Mouse (Mus musculus) liver, embryonic 12.5 days (tissue): ENCODE results near the gene Zfp536. TPM values are rescaled to one million over a fixed set of nuclear protein-coding genes. Genes with fewer than 3 reads are reported as not detected.
"Not testable (repeated sequence)": the region's sequence is repeated elsewhere in the genome, so short reads cannot be mapped to it uniquely, and the experiment has no call there.

Source experiments
- ATAC-seq: fragments of 200-750 bp; cut with Nextera tagmentation; 2 replicates; pipeline ENCODE4 v1.8.0; 2017; ENCODE audit warnings: moderate number of reproducible peaks, mild to moderate bottlenecking, moderate library complexity
- H3K27ac ChIP-seq: fragments of 300-500 bp; sonication (generic); 2 replicates; pipeline ENCODE4 v1.5.1; 2016; ENCODE audit warnings: mild to moderate bottlenecking
- H3K27me3 ChIP-seq: fragments of 300-500 bp; sonication (generic); replicated peaks from 2 replicates; pipeline ENCODE4 v1.6.1; 2016; ENCODE audit warnings: mild to moderate bottlenecking, moderate library complexity
- H3K36me3 ChIP-seq: fragments of 300-500 bp; sonication (generic); 2 replicates; pipeline ENCODE4 v1.6.1; 2016; ENCODE audit warnings: mild to moderate bottlenecking, moderate library complexity
- H3K4me1 ChIP-seq: fragments of 300-500 bp; sonication (generic); 2 replicates; pipeline ENCODE4 v1.6.1; 2016
- H3K4me2 ChIP-seq: fragments of 300-500 bp; sonication (generic); 2 replicates; pipeline ENCODE4 v1.6.1; 2016; ENCODE audit warnings: mild to moderate bottlenecking, moderate library complexity
- H3K4me3 ChIP-seq: fragments of 300-500 bp; sonication (generic); 2 replicates; pipeline ENCODE4 v1.5.1; 2016; ENCODE audit warnings: mild to moderate bottlenecking, moderate library complexity
- H3K9ac ChIP-seq: fragments of 300-500 bp; sonication (generic); 2 replicates; pipeline ENCODE4 v1.6.1; 2016; ENCODE audit warnings: mild to moderate bottlenecking, moderate library complexity
- H3K9me3 ChIP-seq: fragments of 300-500 bp; sonication (generic); replicated peaks from 2 replicates; pipeline ENCODE4 v1.6.1; 2016; ENCODE audit warnings: mild to moderate bottlenecking, moderate library complexity
- WGBS: fragments of 180-500 bp; shearing (Covaris S2); methylation state at CpG from one replicate; pipeline ENCODE4 v1.1.7; 2016; ENCODE audit not compliant: insufficient replicate concordance; 5-methylcytosine and 5-hydroxymethylcytosine counted together
- polyA plus RNA-seq: library from polyadenylated mRNA; unstranded; fragments of >200 nt; fragmentation: Nextera tagmentation; extraction: Ambion mirVana; gene quantifications from 2 replicates; pipeline ENCODE4 v1.2.1, GENCODE M21; 2016

Gene Zfp536
- polyA plus RNA-seq, 1 experiment from 2014 or later = 0.19 TPM

- Histone ChIP-seq H3K9ac (no peak overlapping the region), H3K27me3 (peaks cover 10% of the 10 kb centered on the region), H3K27ac (no peak overlapping the region), H3K4me1 (no peaks in the 10 kb centered on the region), H3K36me3 (no peaks in the 10 kb centered on the region), H3K4me3 (no peak overlapping the region), H3K4me2 (no peak overlapping the region), H3K9me3 (no peaks in the 10 kb centered on the region)
- WGBS = 53% methylated on average over 2 of the region's 2 CpGs
- no peak for ATAC-seq
Observed at GRCm38 (mm10) chr7:37617880-37618279, 155.6 kb downstream of the Zfp536 start.

DNA sequence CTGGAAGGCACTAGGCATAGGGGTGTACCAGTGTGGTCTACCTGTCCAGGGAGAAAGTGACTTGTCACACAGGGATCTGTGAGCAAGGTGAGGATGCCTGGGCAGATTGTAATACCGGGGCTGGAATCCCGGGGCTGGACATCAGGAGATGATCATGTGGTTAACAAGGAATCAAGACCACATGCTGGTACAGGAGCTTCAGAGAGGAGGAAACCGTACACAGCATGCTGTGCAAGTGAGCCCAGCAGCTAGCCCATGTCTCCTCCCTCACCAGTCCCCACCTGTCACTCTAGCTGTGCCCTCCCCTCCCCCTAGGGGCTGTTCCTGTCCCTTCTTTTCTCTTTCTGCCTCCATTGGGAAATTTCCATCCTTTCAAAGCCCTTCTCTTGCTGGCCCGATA is 157.5 kb downstream of the Zfp536 start:
- Histone ChIP-seq H3K4me3 (no peak overlapping the region), H3K27ac (no peak overlapping the region), H3K36me3 (no peaks in the 10 kb centered on the region), H3K9me3 (no peaks in the 10 kb centered on the region), H3K9ac (no peak overlapping the region), H3K4me1 (no peaks in the 10 kb centered on the region), H3K4me2 (no peak overlapping the region), H3K27me3 (no peaks in the 10 kb centered on the region)
- WGBS = 62% methylated on average over 4 of the region's 4 CpGs
- ATAC-seq = no peak

DNA sequence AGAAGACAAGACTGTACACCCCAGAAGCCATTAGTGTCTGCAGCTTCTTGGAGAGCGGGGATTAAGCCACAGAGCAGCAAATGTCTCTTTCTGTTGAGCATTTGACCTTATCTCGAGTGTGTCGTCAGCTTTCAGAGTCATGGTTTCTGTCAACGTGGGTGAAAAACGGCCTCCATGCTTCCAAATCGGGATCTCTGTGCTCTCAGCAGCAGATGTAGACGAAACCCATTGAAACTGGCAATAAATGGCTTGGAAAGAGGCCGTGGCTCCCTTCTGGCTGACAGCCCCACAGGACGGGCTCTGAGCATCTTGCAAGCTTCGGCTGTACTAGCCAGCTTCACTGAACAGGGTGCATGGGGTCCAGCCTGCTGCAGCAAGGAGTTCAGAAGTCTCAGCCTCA is 159.1 kb downstream of the Zfp536 start:
- Histone ChIP-seq H3K27me3 (no peaks in the 10 kb centered on the region), H3K9me3 (no peaks in the 10 kb centered on the region), H3K4me3 (no peak overlapping the region), H3K9ac (no peak overlapping the region), H3K27ac (no peak overlapping the region), H3K4me2 (no peak overlapping the region), H3K4me1 (no peaks in the 10 kb centered on the region), H3K36me3 (no peaks in the 10 kb centered on the region)
- WGBS = 51% methylated on average over 10 of the region's 10 CpGs
- no peak for ATAC-seq

DNA sequence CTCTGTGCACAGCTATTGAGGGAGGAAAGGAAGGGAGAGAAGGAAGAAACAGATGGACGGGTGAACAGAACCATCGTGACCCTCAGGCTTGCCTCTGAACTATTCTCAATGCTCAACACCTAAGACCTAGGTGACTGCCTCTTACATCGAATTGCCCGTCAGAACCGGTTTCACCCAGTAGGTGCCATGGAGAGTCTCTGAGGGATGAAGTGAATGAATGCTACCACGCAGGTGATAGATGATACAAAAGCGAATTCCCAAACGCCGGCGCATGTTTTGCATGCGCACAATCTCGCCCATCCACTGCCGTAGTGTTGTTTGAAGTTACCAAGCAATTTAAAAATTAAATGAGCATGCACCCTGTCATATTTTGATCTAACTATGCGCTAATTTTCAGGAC is 164.9 kb downstream of the Zfp536 start:
- H3K4me3 ChIP-seq = no peak overlapping the region
- no peaks in the 10 kb centered on the region for H3K9me3 ChIP-seq
- H3K4me1 ChIP-seq = no peaks in the 10 kb centered on the region
- no peak overlapping the region for H3K4me2 ChIP-seq
- no peaks in the 10 kb centered on the region for H3K36me3 ChIP-seq
- 83% methylated on average over 14 of the region's 14 CpGs for WGBS
- no peaks in the 10 kb centered on the region for H3K27me3 ChIP-seq
- no peak overlapping the region for H3K9ac ChIP-seq
- no peak overlapping the region for H3K27ac ChIP-seq
- ATAC-seq = no peak

DNA sequence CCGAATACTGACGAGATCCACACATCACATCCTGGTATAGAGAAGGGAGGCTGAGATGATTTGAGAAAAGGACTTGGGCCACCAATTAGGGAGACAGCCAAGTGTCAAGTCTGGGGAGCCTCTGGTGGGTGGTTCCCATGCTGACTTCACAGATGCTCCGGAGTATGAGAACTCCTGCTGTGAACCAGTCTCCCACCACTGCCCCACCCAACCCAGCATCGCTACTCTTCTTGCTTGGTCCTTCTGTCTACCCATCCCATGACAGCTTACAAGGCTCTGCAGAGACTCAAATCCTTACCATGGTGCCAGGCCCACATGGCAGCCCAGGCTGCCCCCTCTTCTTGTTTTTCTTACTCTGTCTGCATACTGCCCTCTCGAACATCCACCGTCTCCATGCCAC is 165.5 kb downstream of the Zfp536 start:
- Histone ChIP-seq H3K4me1 (no peaks in the 10 kb centered on the region), H3K4me3 (no peak overlapping the region), H3K27me3 (no peaks in the 10 kb centered on the region), H3K9me3 (no peaks in the 10 kb centered on the region), H3K36me3 (no peaks in the 10 kb centered on the region), H3K9ac (no peak overlapping the region), H3K27ac (no peak overlapping the region), H3K4me2 (no peak overlapping the region)
- 79% methylated on average over 6 of the region's 6 CpGs for WGBS
- no peak for ATAC-seq

GRCm38 (mm10) chr7:37606472-37606871 is 167.0 kb downstream of the Zfp536 start:
- H3K27ac ChIP-seq = no peak overlapping the region
- no peaks in the 10 kb centered on the region for H3K36me3 ChIP-seq
- H3K9me3 ChIP-seq = no peaks in the 10 kb centered on the region
- no peak overlapping the region for H3K4me2 ChIP-seq
- 58% methylated on average over 5 of the region's 5 CpGs for WGBS
- no peaks in the 10 kb centered on the region for H3K27me3 ChIP-seq
- H3K9ac ChIP-seq = no peak overlapping the region
- no peak for ATAC-seq
- H3K4me1 ChIP-seq = no peaks in the 10 kb centered on the region
- H3K4me3 ChIP-seq = no peak overlapping the region

DNA sequence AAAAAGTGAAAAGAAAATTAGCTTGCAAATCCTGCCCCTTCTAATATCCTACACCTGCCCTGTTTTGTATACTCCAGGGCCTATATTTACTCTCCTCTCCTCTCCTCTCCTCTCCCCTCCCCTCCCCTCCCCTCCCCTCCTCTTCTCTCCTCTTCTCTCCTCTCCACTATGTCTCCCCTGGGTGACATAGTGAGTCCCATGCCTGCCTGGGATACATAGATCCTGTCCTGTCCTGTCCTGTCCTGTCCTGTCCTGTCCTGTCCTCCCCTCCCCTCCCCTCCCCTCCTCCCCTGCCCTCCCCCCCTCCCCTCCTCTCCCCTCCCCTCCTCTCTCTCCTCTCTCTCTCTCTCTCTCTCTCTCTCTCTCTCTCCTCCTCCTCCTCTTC is 169.9 kb downstream of the Zfp536 start:
- not testable (repeated sequence) for H3K4me3 ChIP-seq, H3K4me1 ChIP-seq, H3K9me3 ChIP-seq, H3K4me2 ChIP-seq, H3K27me3 ChIP-seq, H3K27ac ChIP-seq, ATAC-seq, H3K36me3 ChIP-seq, H3K9ac ChIP-seq

DNA sequence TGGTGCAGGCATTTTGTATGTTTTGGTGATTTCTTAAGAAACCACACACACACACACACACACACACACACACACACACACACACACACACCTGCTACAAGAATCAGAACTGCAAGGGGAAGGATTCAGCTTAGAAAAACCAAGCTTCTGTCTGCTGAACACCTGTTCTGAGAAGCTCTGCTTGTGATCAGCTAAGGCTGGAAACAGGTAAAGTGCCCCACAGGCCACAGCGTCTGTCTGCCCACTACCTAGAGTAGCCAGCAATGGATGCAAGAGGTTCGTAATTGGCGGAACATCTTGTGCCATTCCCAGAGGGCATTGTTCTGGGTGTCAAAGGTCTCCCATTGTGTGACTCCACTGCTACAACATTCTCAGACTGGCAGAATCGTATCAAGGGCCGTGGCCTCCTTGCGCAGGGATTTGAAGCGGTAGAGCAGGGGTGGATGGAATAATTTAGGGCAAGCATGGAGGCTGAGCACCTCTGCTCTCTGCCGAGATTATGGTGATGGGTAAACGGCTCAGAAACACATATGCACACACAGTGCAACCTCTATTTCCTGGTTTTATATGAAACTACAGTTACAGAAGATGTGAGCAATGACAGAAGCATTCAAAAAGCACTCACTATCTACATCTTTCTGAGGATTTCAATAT is 170.4 kb downstream of the Zfp536 start:
- WGBS = 61% methylated on average over 9 of the region's 9 CpGs
- Histone ChIP-seq H3K4me3 (no peak overlapping the region), H3K4me1 (no peaks in the 10 kb centered on the region), H3K27ac (no peak overlapping the region), H3K27me3 (no peaks in the 10 kb centered on the region), H3K9ac (no peak overlapping the region), H3K9me3 (no peaks in the 10 kb centered on the region), H3K4me2 (no peak overlapping the region), H3K36me3 (no peaks in the 10 kb centered on the region)
- ATAC-seq = no peak

GRCm38 (mm10) chr7:37600318-37600717 is 173.1 kb downstream of the Zfp536 start:
- no peaks in the 10 kb centered on the region for H3K27me3 ChIP-seq
- no peaks in the 10 kb centered on the region for H3K36me3 ChIP-seq
- H3K4me2 ChIP-seq = no peak overlapping the region
- ATAC-seq = no peak
- no peak overlapping the region for H3K9ac ChIP-seq
- 61% methylated on average over 4 of the region's 4 CpGs for WGBS
- no peaks in the 10 kb centered on the region for H3K4me1 ChIP-seq
- H3K9me3 ChIP-seq = no peaks in the 10 kb centered on the region
- no peak overlapping the region for H3K4me3 ChIP-seq
- no peak overlapping the region for H3K27ac ChIP-seq

GRCm38 (mm10) chr7:37594211-37595030 is 179.0 kb downstream of the Zfp536 start:
- ATAC-seq = no peak

DNA sequence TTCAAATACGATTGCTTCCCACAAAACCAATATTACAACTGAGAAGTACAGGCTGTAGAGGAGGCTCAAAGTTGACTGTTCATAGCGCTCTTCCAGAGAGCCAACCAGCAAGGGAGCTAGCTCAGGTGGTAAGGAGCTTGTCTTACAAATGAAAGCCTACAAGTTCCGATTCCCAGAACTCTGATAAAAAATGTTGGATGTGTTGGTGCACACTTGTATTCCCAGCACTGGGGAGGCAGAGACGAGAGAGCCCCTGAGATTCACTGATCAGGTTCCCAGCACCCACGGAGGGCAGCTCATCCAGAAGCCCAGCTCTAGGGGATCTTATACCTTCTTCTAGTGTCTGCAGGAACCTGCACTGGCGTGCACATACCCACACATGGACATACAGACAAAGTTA is 179.9 kb downstream of the Zfp536 start:
- Histone ChIP-seq H3K4me1 (no peaks in the 10 kb centered on the region), H3K9ac (no peak overlapping the region), H3K4me2 (no peak overlapping the region), H3K27me3 (no peaks in the 10 kb centered on the region), H3K36me3 (no peaks in the 10 kb centered on the region), H3K9me3 (no peaks in the 10 kb centered on the region), H3K27ac (no peak overlapping the region), H3K4me3 (no peak overlapping the region)
- WGBS = 63% methylated on average over 6 of the region's 6 CpGs
- no peak for ATAC-seq

More at GRCm38 (mm10) chr7:37594211-37595030, 179.0 kb downstream of the Zfp536 start:
- Histone ChIP-seq H3K27me3 (no peaks in the 10 kb centered on the region), H3K4me2 (no peak overlapping the region), H3K9ac (no peak overlapping the region), H3K4me1 (no peaks in the 10 kb centered on the region), H3K4me3 (no peak overlapping the region), H3K36me3 (no peaks in the 10 kb centered on the region), H3K27ac (no peak overlapping the region), H3K9me3 (no peaks in the 10 kb centered on the region)
- WGBS = 45% methylated on average over 12 of the region's 12 CpGs

DNA sequence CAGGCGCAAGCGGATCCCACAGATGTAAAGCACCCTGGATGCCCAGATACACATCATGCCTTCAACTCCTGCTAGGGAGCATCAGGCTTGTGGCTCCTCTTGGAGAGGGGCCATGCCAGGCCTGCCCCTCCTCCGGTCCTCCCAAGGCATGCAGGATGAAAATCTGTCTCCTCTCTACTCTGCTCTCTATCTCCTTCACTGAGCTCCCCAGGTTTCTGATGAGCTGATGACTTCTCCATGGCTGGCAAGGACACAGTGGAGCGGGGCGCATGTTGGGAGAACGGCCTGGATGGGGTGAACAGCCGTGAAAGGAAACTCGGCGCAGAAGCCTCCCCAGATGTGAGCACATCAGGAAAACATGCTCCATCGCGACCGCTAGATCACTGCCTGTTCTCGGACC is 186.7 kb downstream of the Zfp536 start:
- no peak overlapping the region for H3K4me2 ChIP-seq
- H3K9me3 ChIP-seq = no peaks in the 10 kb centered on the region
- H3K27ac ChIP-seq = no peak overlapping the region
- no peaks in the 10 kb centered on the region for H3K4me1 ChIP-seq
- ATAC-seq = no peak
- H3K9ac ChIP-seq = no peak overlapping the region
- no peak overlapping the region for H3K4me3 ChIP-seq
- WGBS = 77% methylated on average over 13 of the region's 13 CpGs
- H3K27me3 ChIP-seq = no peaks in the 10 kb centered on the region
- H3K36me3 ChIP-seq = no peaks in the 10 kb centered on the region
